8 mouse cellular contexts compared by ENCODE assay signal in genomic region chr7:127842001-127842718, GRCm38 (mm10). TPM values are rescaled to one million over a fixed set of nuclear protein-coding genes. Genes with fewer than 3 reads are reported as not detected.
A peak's percentile ranks its signal among the peaks of the same experiment; 100 is the strongest.
DNase-seq lines count a peak whose midpoint lies in the region; ATAC-seq and TF ChIP-seq lines count a peak whose summit lies in the region.

No protein-coding gene starts in this region.

- TF ChIP-seq EP300 in lung, postnatal 0 days (IDR thresholded peaks at IDR 0.05), result no peak

- no peaks in the 10 kb centered on the region; the same call in 1 of the 2 replicates for H3K4me1 ChIP-seq in lung, postnatal 0 days (ENCODE audit: insufficient read depth, low read depth, low read length)

- H3K4me3 ChIP-seq in lung, postnatal 0 days (ENCODE audit: low read depth, low read length), result peak overlapping the region; percentile 89

- no peak for TF ChIP-seq CTCF in lung, postnatal 0 days (IDR thresholded peaks at IDR 0.05)

- H3K9ac ChIP-seq in lung, postnatal 0 days (replicated peaks; ENCODE audit: low read depth), result peak overlapping the region; percentile 72

- peak; percentile 79 for DNase-seq in Muller cell, postnatal 12 days (ENCODE audit: inconsistent ontology term)
- DNase-seq in cerebellum, adult 9-10 months, result peak; percentile 89
- peak; percentile 80 for DNase-seq in layer of hippocampus, adult 9-11 months
- peak; percentile 93 for DNase-seq in lung, postnatal 0 days (ENCODE audit: low spot score)
- peak; percentile 52 for DNase-seq in ovary, postnatal 10 days (ENCODE audit: low spot score)
- DNase-seq in thymus, postnatal 0 days (ENCODE audit: low spot score), result peak; percentile 79

- ATAC-seq in frontal cortex, adult (ENCODE audit: low TSS enrichment), result peak; percentile 68
- ATAC-seq in hematopoietic stem cell, adult 5-6 weeks (replicated peaks in 1 of 2; ENCODE audit: insufficient read depth in 1 of 2, low FRiP score in 2 of 2, low TSS enrichment in 1 of 2, low read depth in 1 of 2, poor library complexity in 2 of 2, severe bottlenecking in 2 of 2), result peak; percentile 68
- ATAC-seq in lung, postnatal 0 days, result peak; percentile 57

- H3K36me3 ChIP-seq in lung, postnatal 0 days (ENCODE audit: insufficient read depth, low read length), result peaks cover 9% of the 10 kb centered on the region; the same call in 1 of the 2 replicates

- no peaks in the 10 kb centered on the region for H3K27me3 ChIP-seq in lung, postnatal 0 days (replicated peaks; ENCODE audit: insufficient read depth, low read length)

- under 1% methylated on average over 40 of the region's 40 CpGs for WGBS in lung, postnatal 0 days

- peak overlapping the region; percentile 89 for H3K4me2 ChIP-seq in lung, postnatal 0 days (replicated peaks; ENCODE audit: low read depth, low read length)

- no peaks in the 10 kb centered on the region for H3K9me3 ChIP-seq in lung, postnatal 0 days (ENCODE audit: low read length)

- H3K27ac ChIP-seq in lung, postnatal 0 days (ENCODE audit: low read length), result peak overlapping the region; percentile 92

RNA-seq across cellular contexts. Expression of gene Stx1b, which starts 17.8 kb away (rescaled TPM):
- total RNA-seq in hematopoietic stem cell, adult 5-6 weeks (2017), result 0.40 and 1.6 TPM in 2 replicates
- polyA plus RNA-seq in lung, postnatal 0 days (2015; fragmentation: Nextera tagmentation; extraction: Ambion mirVana), result 0.74 and 0.94 TPM in 2 replicates
- 0.19 and 0.49 TPM in 2 replicates for polyA plus RNA-seq in thymus, postnatal 0 days (2015; fragmentation: Nextera tagmentation; extraction: Ambion mirVana)

RNA-seq across cellular contexts. Expression of gene Stx4a, which starts 18.1 kb away (rescaled TPM):
- total RNA-seq in hematopoietic stem cell, adult 5-6 weeks (2017), result 47.1 and 82.4 TPM in 2 replicates
- 41.3 and 49.2 TPM in 2 replicates for polyA plus RNA-seq in lung, postnatal 0 days (2015; fragmentation: Nextera tagmentation; extraction: Ambion mirVana)
- polyA plus RNA-seq in thymus, postnatal 0 days (2015; fragmentation: Nextera tagmentation; extraction: Ambion mirVana), result 48.9 and 50.5 TPM in 2 replicates

RNA-seq across cellular contexts. Expression of gene Zfp646, which starts 33.9 kb away (rescaled TPM):
- total RNA-seq in hematopoietic stem cell, adult 5-6 weeks (2017), result 44.5 and 50.2 TPM in 2 replicates
- 6.3 and 6.8 TPM in 2 replicates for polyA plus RNA-seq in lung, postnatal 0 days (2015; fragmentation: Nextera tagmentation; extraction: Ambion mirVana)
- polyA plus RNA-seq in thymus, postnatal 0 days (2015; fragmentation: Nextera tagmentation; extraction: Ambion mirVana), result 12.9 and 13.8 TPM in 2 replicates

RNA-seq across cellular contexts. Expression of gene Zfp668, which starts 34.5 kb away (rescaled TPM):
- total RNA-seq in hematopoietic stem cell, adult 5-6 weeks (2017), result 5.4 and 7.0 TPM in 2 replicates
- polyA plus RNA-seq in lung, postnatal 0 days (2015; fragmentation: Nextera tagmentation; extraction: Ambion mirVana), result 9.4 and 10.0 TPM in 2 replicates
- polyA plus RNA-seq in thymus, postnatal 0 days (2015; fragmentation: Nextera tagmentation; extraction: Ambion mirVana), result 22.0 and 26.2 TPM in 2 replicates

RNA-seq across cellular contexts. Expression of gene Hsd3b7, which starts 41.8 kb away (rescaled TPM):
- total RNA-seq in hematopoietic stem cell, adult 5-6 weeks (2017), result 30.2 and 35.6 TPM in 2 replicates
- polyA plus RNA-seq in lung, postnatal 0 days (2015; fragmentation: Nextera tagmentation; extraction: Ambion mirVana), result 52.8 and 55.8 TPM in 2 replicates
- 8.7 and 10.4 TPM in 2 replicates for polyA plus RNA-seq in thymus, postnatal 0 days (2015; fragmentation: Nextera tagmentation; extraction: Ambion mirVana)

Comparison
In these comparisons a context has a peak if more than half of its experiments do, and no peak if none do; other contexts are left out.
1. Peak in every context shown above with its lines: DNase-seq, ATAC-seq, H3K4me3 ChIP-seq and H3K27ac ChIP-seq.